Mouse (Mus musculus) kidney, postnatal 10 days (tissue): ENCODE measurements around the gene Aph1a.
"Not testable (repeated sequence)": the region's sequence is repeated elsewhere in the genome, so short reads cannot be mapped to it uniquely, and the experiment has no call there.

Experiments used
- DNase-seq: peaks from one replicate; pipeline ENCODE4 v3.0.0; 2021; ENCODE audit warnings: mixed read lengths

Aph1a gene

GRCm38 (mm10) chr3:95893606-95894316, at the start of gene Aph1a:
Gene Aph1a (plus strand): TSS chr3:95893969.
- peak; percentile 97 for DNase-seq

- no peak for DNase-seq
These were observed 43.2 kb upstream of the Aph1a start for GRCm38 (mm10) chr3:95850611-95851010.

GRCm38 (mm10) chr3:95851317-95851716, 42.5 kb upstream of the Aph1a start:
- DNase-seq: no peak

- peak; percentile 97 for DNase-seq
These were observed 38.2 kb upstream of the Aph1a start, which contains the start of gene Prpf3 for GRCm38 (mm10) chr3:95855502-95856089. Gene Prpf3 (minus strand): TSS chr3:95855885.

GRCm38 (mm10) chr3:95856115-95856514, 37.7 kb upstream of the Aph1a start:
- no peak for DNase-seq

- not testable (repeated sequence) for DNase-seq
These were observed 36.7 kb upstream of the Aph1a start for GRCm38 (mm10) chr3:95857050-95857449.

- not testable (repeated sequence) for DNase-seq
These were observed 35.5 kb upstream of the Aph1a start for GRCm38 (mm10) chr3:95858278-95858677.

- DNase-seq: no peak
These were observed 33.4 kb upstream of the Aph1a start for GRCm38 (mm10) chr3:95860323-95860722.

- DNase-seq: peak; percentile 34
These were observed 32.6 kb upstream of the Aph1a start for GRCm38 (mm10) chr3:95861216-95861615.

- peak; percentile 82 for DNase-seq
These were observed 32.0 kb upstream of the Aph1a start for GRCm38 (mm10) chr3:95861796-95862195.

- DNase-seq: no peak
These were observed 30.2 kb upstream of the Aph1a start for GRCm38 (mm10) chr3:95863578-95863977.

GRCm38 (mm10) chr3:95865050-95865449, 28.7 kb upstream of the Aph1a start:
- DNase-seq: no peak

GRCm38 (mm10) chr3:95865571-95865970, 28.2 kb upstream of the Aph1a start:
- no peak for DNase-seq

- DNase-seq: peak; percentile 43
These were observed 27.7 kb upstream of the Aph1a start for GRCm38 (mm10) chr3:95866071-95866470.

- no peak for DNase-seq
These were observed 26.4 kb upstream of the Aph1a start for GRCm38 (mm10) chr3:95867408-95867807.

GRCm38 (mm10) chr3:95870976-95871375, 22.8 kb upstream of the Aph1a start:
- no peak for DNase-seq

GRCm38 (mm10) chr3:95871392-95871867, 22.3 kb upstream of the Aph1a start, which contains the start of gene Mrps21:
Gene Mrps21 (minus strand): TSS chr3:95871519.
- peak; percentile 92 for DNase-seq

- no peak for DNase-seq
These were observed 21.7 kb upstream of the Aph1a start for GRCm38 (mm10) chr3:95872048-95872447.

GRCm38 (mm10) chr3:95879063-95879462, 14.7 kb upstream of the Aph1a start:
- DNase-seq: no peak

- peak; percentile 95 for DNase-seq
These were observed 11.6 kb upstream of the Aph1a start, which contains the start of gene Ciart for GRCm38 (mm10) chr3:95881979-95882815. Gene Ciart (minus strand): TSS chr3:95882251.

- peak; percentile 91 for DNase-seq
These were observed 10.8 kb upstream of the Aph1a start for GRCm38 (mm10) chr3:95882816-95883425.

GRCm38 (mm10) chr3:95884400-95884799, 9.4 kb upstream of the Aph1a start:
- DNase-seq: no peak

- peak; percentile 48 for DNase-seq
These were observed 6.2 kb upstream of the Aph1a start for GRCm38 (mm10) chr3:95887596-95887995.
